Mouse (Mus musculus) small intestine, adult 2 months (tissue): ENCODE data around the gene Wdr64. TPM values are rescaled to one million over a fixed set of nuclear protein-coding genes. Genes with fewer than 3 reads are reported as not detected.

ENCODE experiments used
- H3K27ac ChIP-seq: fragments of 200-500 bp; 2 replicates; pipeline ENCODE4 v1.5.1; 2012; ENCODE audit warnings: low read depth, low read length, control low read depth, inconsistent platforms; ENCODE audit not compliant: insufficient read depth
- H3K27me3 ChIP-seq: fragments of 200-500 bp; 2 replicates; pipeline ENCODE4 v1.6.1; 2012; ENCODE audit warnings: mild to moderate bottlenecking, moderate library complexity, low read length, inconsistent platforms; ENCODE audit not compliant: control insufficient read depth, insufficient read depth
- H3K36me3 ChIP-seq: fragments of 200-500 bp; 2 replicates; pipeline ENCODE4 v1.6.1; 2012; ENCODE audit warnings: mild to moderate bottlenecking, low read length, control low read depth, inconsistent platforms; ENCODE audit not compliant: control insufficient read depth, insufficient read depth
- H3K4me1 ChIP-seq: fragments of 200-500 bp; 2 replicates; pipeline ENCODE4 v1.6.1; 2012; ENCODE audit warnings: low read length, inconsistent platforms, mixed read lengths; ENCODE audit not compliant: control insufficient read depth, insufficient read depth, insufficient read length
- H3K4me3 ChIP-seq: fragments of 200-500 bp; 2 replicates; pipeline ENCODE4 v1.5.1; 2012; ENCODE audit warnings: low read depth, mild to moderate bottlenecking, control low read depth, inconsistent platforms, low read length, moderate library complexity
- CTCF ChIP-seq: fragments of 200-500 bp; IDR thresholded peaks from 2 replicates; pipeline ENCODE4 v1.5.1; 2012; ENCODE audit warnings: low read depth, mild to moderate bottlenecking, control low read depth, inconsistent platforms, low read length, moderate library complexity, mixed read lengths; ENCODE audit not compliant: insufficient replicate concordance, insufficient read length; ENCODE audit errors: extremely low read depth
- POLR2A ChIP-seq: fragments of 200-500 bp; IDR thresholded peaks from 2 replicates; pipeline ENCODE4 v1.6.1; 2012; ENCODE audit warnings: low read depth, mild to moderate bottlenecking, control low read depth, inconsistent platforms, low read length, moderate library complexity
- WGBS: fragments of 180-500 bp; shearing (Covaris S2); methylation state at CpG from one replicate; pipeline ENCODE4 v1.1.7; 2018; 5-methylcytosine and 5-hydroxymethylcytosine counted together
- polyA plus RNA-seq: library from polyadenylated mRNA; depleted of rRNA; stranded (reverse); fragments of >200 nt; gene quantifications from 2 replicates; pipeline ENCODE4 v1.2.3, GENCODE M21; 2012

Gene Wdr64
- polyA plus RNA-seq, 1 experiment = not detected

GRCm38 (mm10) chr1:175692997-175693361 lies 5.4 kb upstream of the Wdr64 start:
- H3K27me3 ChIP-seq = no peaks in the 10 kb centered on the region
- TF ChIP-seq CTCF (no peak), POLR2A (no peak)
- no peaks in the 10 kb centered on the region; the same call in 1 of the 2 replicates for H3K4me1 ChIP-seq
- H3K4me3 ChIP-seq = peak overlapping the region; percentile 58
- under 1% methylated on average over 17 of the region's 17 CpGs for WGBS
- no peak overlapping the region for H3K27ac ChIP-seq
- H3K36me3 ChIP-seq = peaks cover 3% of the 10 kb centered on the region; the same call in 1 of the 2 replicates

DNA sequence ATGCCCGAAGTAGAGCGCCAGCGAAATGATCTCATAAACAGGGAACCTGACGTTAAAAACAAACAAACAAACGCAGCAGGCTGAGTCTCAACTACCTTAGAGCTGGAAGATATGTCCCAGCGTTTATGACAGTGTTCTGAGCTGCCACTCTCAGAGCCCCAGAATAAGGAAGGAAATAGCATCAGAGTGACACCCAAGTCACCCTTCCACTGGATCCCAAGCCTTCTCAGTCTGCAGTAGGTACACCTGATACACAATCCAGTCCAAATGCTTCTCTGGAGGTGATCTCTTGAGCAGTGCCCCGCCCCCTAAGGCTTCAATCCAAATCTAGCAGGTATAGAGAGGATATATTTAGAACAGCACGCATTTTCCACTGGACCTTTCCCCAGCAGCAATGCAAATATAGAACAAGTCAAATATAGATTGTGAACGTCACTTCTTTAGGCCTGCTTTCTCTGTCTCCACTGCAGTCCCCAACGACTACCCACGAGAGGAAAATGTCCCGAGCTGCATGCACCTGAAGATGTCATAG lies 4.9 kb upstream of the Wdr64 start:
- 19% methylated on average over 12 of the region's 12 CpGs for WGBS
- no peaks in the 10 kb centered on the region; the same call in 1 of the 2 replicates for H3K4me1 ChIP-seq
- no peak overlapping the region for H3K27ac ChIP-seq
- H3K4me3 ChIP-seq = no peak overlapping the region
- TF ChIP-seq CTCF (no peak), POLR2A (no peak)
- no peaks in the 10 kb centered on the region; the same call in 1 of the 2 replicates for H3K36me3 ChIP-seq
- H3K27me3 ChIP-seq = no peaks in the 10 kb centered on the region

GRCm38 (mm10) chr1:175699375-175699774 lies 982 bp downstream of the Wdr64 start:
- peaks cover 2% of the 10 kb centered on the region; the same call in 1 of the 2 replicates for H3K4me1 ChIP-seq
- no peak overlapping the region for H3K27ac ChIP-seq
- no peaks in the 10 kb centered on the region for H3K36me3 ChIP-seq
- H3K27me3 ChIP-seq = no peaks in the 10 kb centered on the region
- WGBS = 63% methylated on average over 3 of the region's 3 CpGs
- H3K4me3 ChIP-seq = no peak overlapping the region
- no peak for TF ChIP-seq POLR2A
- TF ChIP-seq CTCF = no peak

GRCm38 (mm10) chr1:175699796-175700195 lies 1.4 kb downstream of the Wdr64 start:
- Histone ChIP-seq H3K4me3 (no peak overlapping the region), H3K27me3 (no peaks in the 10 kb centered on the region), H3K4me1 (peaks cover 2% of the 10 kb centered on the region; the same call in 1 of the 2 replicates), H3K36me3 (no peaks in the 10 kb centered on the region), H3K27ac (no peak overlapping the region)
- TF ChIP-seq POLR2A (no peak), CTCF (no peak)
- WGBS = 17% methylated on average over 4 of the region's 4 CpGs

- H3K27me3 ChIP-seq = no peaks in the 10 kb centered on the region
- no peak for TF ChIP-seq POLR2A
- no peak for TF ChIP-seq CTCF
Observed at GRCm38 (mm10) chr1:175701145-175701544, 2.8 kb downstream of the Wdr64 start.

GRCm38 (mm10) chr1:175707599-175707998 lies 9.2 kb downstream of the Wdr64 start:
- Histone ChIP-seq H3K27ac (no peak overlapping the region), H3K4me3 (no peak overlapping the region), H3K27me3 (no peaks in the 10 kb centered on the region), H3K4me1 (no peaks in the 10 kb centered on the region), H3K36me3 (no peaks in the 10 kb centered on the region)
- WGBS = 60% methylated on average over 5 of the region's 5 CpGs
- TF ChIP-seq POLR2A = no peak

More at GRCm38 (mm10) chr1:175701145-175701544, 2.8 kb downstream of the Wdr64 start:
- 23% methylated on average over 4 of the region's 4 CpGs for WGBS
- Histone ChIP-seq H3K36me3 (no peaks in the 10 kb centered on the region), H3K4me3 (no peak overlapping the region), H3K27ac (no peak overlapping the region), H3K4me1 (peaks cover 2% of the 10 kb centered on the region; the same call in 1 of the 2 replicates)

DNA sequence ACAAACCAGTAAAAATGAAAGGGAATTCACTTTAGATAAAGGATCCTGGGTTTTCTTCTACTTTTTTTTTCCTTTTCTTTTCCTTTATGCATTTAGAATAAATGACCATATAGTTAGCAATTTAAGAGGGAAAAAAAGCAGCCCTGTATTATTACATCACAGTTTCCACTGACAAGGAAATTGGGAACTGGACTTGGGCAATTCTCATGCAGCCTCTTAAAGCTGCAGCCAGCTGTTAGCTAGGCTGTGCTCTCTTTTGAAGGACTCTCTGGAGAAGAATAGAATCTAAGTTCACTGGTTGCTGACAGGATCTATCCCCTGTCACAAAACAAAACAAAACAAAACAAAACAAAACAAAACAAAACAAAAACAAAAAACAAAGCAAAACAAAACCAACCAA lies 9.6 kb downstream of the Wdr64 start:
- H3K36me3 ChIP-seq = no peaks in the 10 kb centered on the region
- TF ChIP-seq POLR2A (no peak), CTCF (no peak)

More for the DNA sequence above, 9.6 kb downstream of the Wdr64 start:
- no peaks in the 10 kb centered on the region for H3K4me1 ChIP-seq
- no peaks in the 10 kb centered on the region for H3K27me3 ChIP-seq
- no peak overlapping the region for H3K4me3 ChIP-seq
- no peak overlapping the region for H3K27ac ChIP-seq
